ENCODE assay signal across 27 mouse cellular contexts in genomic region chr13:54491381-54491780, GRCm38 (mm10).
"Had no signal": no experiment of that assay in that cellular context is flagged by ENCODE, and none has a peak within 500 bp of the region (broad histone marks: within the 10 kb centered on the region; RNA-seq: fewer than 3 reads in every experiment).

No protein-coding gene starts in this region.

- DNase-seq: gastrocnemius, adult 2 months; gastrocnemius, postnatal 10 days; gastrocnemius, postnatal 25 days; heart, adult 2 months; heart, postnatal 10 days; heart, postnatal 4 days; kidney, adult 18-20 months; kidney, adult 8-10 months; kidney, postnatal 10 days; kidney, postnatal 25 days; kidney, postnatal 4 days; liver; liver, embryonic 13.5 days had no signal

- H3K9me3 ChIP-seq: heart, embryonic 10.5 days; heart, embryonic 12.5 days; hindbrain, embryonic 10.5 days; hindbrain, embryonic 12.5 days; intestine, embryonic 15.5 days; limb, embryonic 10.5 days; limb, embryonic 12.5 days; liver, embryonic 13.5 days; liver, embryonic 15.5 days had no signal

- ATAC-seq: inflammation-experienced regulatory T-cells, adult 6 months; intestine, embryonic 15.5 days; intestine, postnatal 0 days had no signal

- H3K27ac ChIP-seq: gastrocnemius, adult 2 months; heart, adult 2 months; heart, embryonic 10.5 days; hindbrain, embryonic 10.5 days; hindbrain, embryonic 12.5 days; hindbrain, embryonic 14.5 days; intestine, embryonic 15.5 days; layer of hippocampus, adult 2 months; left cerebral cortex, adult 2 months; limb, embryonic 10.5 days; limb, embryonic 12.5 days; liver, embryonic 13.5 days; liver, embryonic 15.5 days had no signal

- H3K4me3 ChIP-seq: gastrocnemius, adult 2 months; heart, adult 2 months; heart, embryonic 10.5 days; heart, embryonic 12.5 days; hindbrain, embryonic 10.5 days; hindbrain, embryonic 12.5 days; intestine, embryonic 15.5 days; layer of hippocampus, adult 2 months; left cerebral cortex, adult 2 months; limb, embryonic 10.5 days; limb, embryonic 12.5 days; liver, embryonic 13.5 days; liver, embryonic 15.5 days had no signal

- H3K36me3 ChIP-seq: heart, embryonic 10.5 days; heart, embryonic 12.5 days; hindbrain, embryonic 10.5 days; hindbrain, embryonic 12.5 days; intestine, embryonic 15.5 days; limb, embryonic 10.5 days; limb, embryonic 12.5 days; liver, embryonic 13.5 days; liver, embryonic 15.5 days had no signal

- H3K27me3 ChIP-seq: heart, embryonic 12.5 days; hindbrain, embryonic 12.5 days; intestine, embryonic 15.5 days; limb, embryonic 12.5 days; liver, embryonic 15.5 days had no signal

- H3K9ac ChIP-seq: heart, embryonic 12.5 days; hindbrain, embryonic 12.5 days; hindbrain, embryonic 14.5 days; intestine, embryonic 15.5 days; limb, embryonic 12.5 days; liver, embryonic 13.5 days; liver, embryonic 15.5 days had no signal

- H3K4me1 ChIP-seq: heart, embryonic 10.5 days; heart, embryonic 12.5 days; hindbrain, embryonic 10.5 days; hindbrain, embryonic 12.5 days; intestine, embryonic 15.5 days; limb, embryonic 12.5 days; liver, embryonic 13.5 days; liver, embryonic 15.5 days had no signal

- H3K4me2 ChIP-seq: heart, embryonic 12.5 days; hindbrain, embryonic 12.5 days; hindbrain, embryonic 14.5 days; intestine, embryonic 15.5 days; limb, embryonic 12.5 days; liver, embryonic 11.5 days; liver, embryonic 13.5 days; liver, embryonic 15.5 days had no signal
